Comparison of ENCODE assay signal across 11 mouse cellular contexts in the genomic region with DNA sequence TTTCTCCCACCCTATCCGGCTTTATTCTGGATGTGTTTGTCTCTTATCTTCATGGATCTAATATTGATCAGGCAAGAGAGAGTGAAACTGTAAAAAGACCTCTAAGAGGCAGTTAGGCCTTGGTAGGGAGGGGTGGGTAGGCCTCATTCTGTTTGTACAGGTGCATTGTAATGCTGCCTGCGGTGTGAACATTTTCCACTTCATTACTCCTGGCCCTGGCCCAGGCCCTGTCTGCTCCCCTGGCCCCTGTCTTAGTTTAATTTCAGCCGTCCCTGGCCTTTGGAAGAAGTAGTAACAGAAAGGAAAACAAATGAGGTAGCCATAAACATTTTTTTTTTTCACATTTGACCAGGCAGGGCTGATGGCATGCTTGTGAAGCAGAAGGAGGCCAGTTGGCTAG.
A peak's percentile ranks its signal among the peaks of the same experiment; 100 is the strongest.
DNase-seq lines count a peak whose midpoint lies in the region; ATAC-seq lines count a peak whose summit lies in the region.
"Had no signal": no experiment of that assay in that cellular context is flagged by ENCODE, and none has a peak within 500 bp of the region (broad histone marks: within the 10 kb centered on the region; RNA-seq: fewer than 3 reads in every experiment).

No protein-coding gene starts in this region.

- 39% methylated on average over 3 of the region's 3 CpGs for WGBS in embryonic facial prominence, embryonic 14.5 days
- 34% methylated on average over 3 of the region's 3 CpGs for WGBS in embryonic facial prominence, embryonic 10.5 days

- no peak overlapping the region for H3K9ac ChIP-seq in embryonic facial prominence, embryonic 14.5 days (ENCODE audit: low read depth, low read length)

- no peak overlapping the region for H3K27ac ChIP-seq in embryonic facial prominence, embryonic 14.5 days (replicated peaks; ENCODE audit: low read depth, low read length)
- no peak overlapping the region for H3K27ac ChIP-seq in embryonic facial prominence, embryonic 10.5 days (replicated peaks)

- H3K9me3 ChIP-seq in embryonic facial prominence, embryonic 14.5 days (ENCODE audit: control insufficient read depth, low read length): no peaks in the 10 kb centered on the region
- no peaks in the 10 kb centered on the region for H3K9me3 ChIP-seq in embryonic facial prominence, embryonic 10.5 days

- H3K4me2 ChIP-seq in embryonic facial prominence, embryonic 14.5 days (ENCODE audit: low read depth, low read length): no peak overlapping the region

- H3K36me3 ChIP-seq in embryonic facial prominence, embryonic 14.5 days (ENCODE audit: control insufficient read depth, insufficient read depth, low read length): no peaks in the 10 kb centered on the region
- H3K36me3 ChIP-seq in embryonic facial prominence, embryonic 10.5 days (replicated peaks): no peaks in the 10 kb centered on the region

- ATAC-seq in embryonic facial prominence, embryonic 14.5 days (ENCODE audit: low read depth): no peak

- peak; percentile 33 for DNase-seq in embryonic facial prominence, embryonic 14.5 days (ENCODE audit: low spot score)
- no peak for DNase-seq in embryonic facial prominence, embryonic 10.5 days (ENCODE audit: low spot score)
- DNase-seq in A20 (ENCODE audit: low read depth, low spot score): peak; percentile 61
- peak; percentile 44 for DNase-seq in kidney, adult 11 months
- peak; percentile 55 to 56 for DNase-seq in kidney, postnatal 36 days
- DNase-seq in layer of hippocampus, adult 18-20 months (ENCODE audit: low spot score in 2 of 2): no peak
- DNase-seq in adrenal gland, postnatal 4 days (ENCODE audit: low spot score in 2 of 2): no peak
- DNase-seq in urinary bladder, postnatal 10 days (ENCODE audit: low spot score): no peak
- DNase-seq: heart, adult 18-20 months; heart, postnatal 14 days; layer of hippocampus, adult 9-11 months had no signal

- no peak overlapping the region for H3K4me3 ChIP-seq in embryonic facial prominence, embryonic 14.5 days (ENCODE audit: low read depth, low read length)
- no peak overlapping the region for H3K4me3 ChIP-seq in embryonic facial prominence, embryonic 10.5 days

- H3K27me3 ChIP-seq in embryonic facial prominence, embryonic 14.5 days (replicated peaks; ENCODE audit: control insufficient read depth, insufficient read depth, low read length): no peaks in the 10 kb centered on the region
- peaks cover 7% of the 10 kb centered on the region; the same call in 1 of the 2 replicates for H3K27me3 ChIP-seq in embryonic facial prominence, embryonic 10.5 days (replicated peaks; ENCODE audit: low read depth, poor library complexity, severe bottlenecking)

- peaks cover 11% of the 10 kb centered on the region; the same call in 1 of the 2 replicates for H3K4me1 ChIP-seq in embryonic facial prominence, embryonic 14.5 days (ENCODE audit: control insufficient read depth, insufficient read depth, low read length)
- peaks cover 29% of the 10 kb centered on the region for H3K4me1 ChIP-seq in embryonic facial prominence, embryonic 10.5 days

Comparison
In these comparisons a context has a peak if more than half of its experiments do, and no peak if none do; other contexts are left out.
1. DNase-seq: peak in embryonic facial prominence, embryonic 14.5 days (single experiment), A20 (single experiment), kidney, adult 11 months (single experiment) and kidney, postnatal 36 days (2 of 2); none in embryonic facial prominence, embryonic 10.5 days (single experiment), layer of hippocampus, adult 18-20 months (0 of 2), adrenal gland, postnatal 4 days (0 of 2) and urinary bladder, postnatal 10 days (single experiment).